Mouse (Mus musculus): Measurements from ENCODE around the gene Gal3st1.

DNA sequence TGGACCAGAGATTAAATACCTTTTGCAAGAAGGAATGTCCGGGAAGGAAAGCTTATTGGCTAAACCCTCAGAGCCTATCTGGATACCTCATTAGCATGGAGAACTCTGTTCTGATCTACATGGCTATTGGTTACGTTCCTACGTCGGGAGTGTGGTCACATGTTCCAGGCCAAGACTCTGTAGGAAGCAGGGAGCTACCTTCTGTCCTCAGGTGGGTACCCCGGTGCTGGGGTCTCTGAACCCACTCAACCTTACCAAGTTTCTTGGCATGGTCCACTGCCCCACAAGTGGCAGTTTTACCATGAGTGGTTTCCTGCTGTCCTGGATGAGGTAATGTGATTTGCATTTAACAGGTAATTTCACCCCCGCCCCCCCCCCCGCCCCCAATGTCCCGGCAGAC, 43.6 kb downstream of the Gal3st1 start:
- no peak for TF ChIP-seq POLR2A (IDR thresholded peaks at IDR 0.05; ENCODE audit: borderline replicate concordance, insufficient read depth, low read length)
- TF ChIP-seq CTCF (IDR thresholded peaks at IDR 0.05; ENCODE audit: borderline replicate concordance, insufficient read depth, low read depth, low read length) = no peak

Data from cerebellum, adult 2 months (tissue).